Mouse (Mus musculus): ENCODE data around the gene Dbp.

GRCm38 (mm10) chr7:45706721-45707241 lies 1.9 kb downstream of the Dbp start:
- no peak for TF ChIP-seq JUND (conservative IDR thresholded peaks at IDR 0.05; ENCODE audit: low read depth, low read length)
- TF ChIP-seq CTCF (conservative IDR thresholded peaks at IDR 0.05 in 1 of 2, IDR thresholded peaks at IDR 0.05 in 1 of 2; ENCODE audit: low read depth in 2 of 2, low read length in 2 of 2): 0 out of 4 replicates have a peak, but pooled peaks of 1 of the 2 experiments have one; percentile 1
- no peak for TF ChIP-seq EP300 (IDR thresholded peaks at IDR 0.05; ENCODE audit: low read length)
- 0 out of 2 replicates have a peak, but pooled peaks have one; percentile 32 for TF ChIP-seq TBP (conservative IDR thresholded peaks at IDR 0.05; ENCODE audit: low read depth, low read length)
- TF ChIP-seq POLR2A (IDR thresholded peaks at IDR 0.05; ENCODE audit: low read depth, low read length): peak; percentile 62
- TF ChIP-seq USF1 (IDR thresholded peaks at IDR 0.05; ENCODE audit: low read depth, low read length): no peak
- TF ChIP-seq UBTF (IDR thresholded peaks at IDR 0.05; ENCODE audit: low read depth, low read length): peak; percentile 63; the same call in 1 of the 2 replicates
- no peak for TF ChIP-seq ZNF384 (IDR thresholded peaks at IDR 0.05; ENCODE audit: low read depth, low read length)
- peak; percentile 49; the same call in 1 of the 2 replicates for TF ChIP-seq TCF12 (IDR thresholded peaks at IDR 0.05; ENCODE audit: low read depth, low read length)
- no peak for TF ChIP-seq RAD21 (IDR thresholded peaks at IDR 0.05; ENCODE audit: low read depth, low read length)
- no peak for TF ChIP-seq SMC3 (IDR thresholded peaks at IDR 0.05; ENCODE audit: low read depth, low read length)
- no peak; the same call in 1 of the 2 replicates for TF ChIP-seq MAZ (IDR thresholded peaks at IDR 0.05; ENCODE audit: low read depth, low read length)
- 0 out of 2 replicates have a peak, but pooled peaks have one; percentile 17 for TF ChIP-seq HCFC1 (IDR thresholded peaks at IDR 0.05; ENCODE audit: low read depth, low read length)
- TF ChIP-seq ETS1 (conservative IDR thresholded peaks at IDR 0.05; ENCODE audit: low read depth, low read length): no peak
